Mouse (Mus musculus) layer of hippocampus, adult 2 months (tissue): ENCODE measurements around the gene Gm28729. TPM values are rescaled to one million over a fixed set of nuclear protein-coding genes. Genes with fewer than 3 reads are reported as not detected.

Source experiments
- DNase-seq, 2 experiments: peaks; one replicate each; pipeline ENCODE4 v3.0.0; 2022; ENCODE audit warnings: low spot score in 2 of 2
- H3K27ac ChIP-seq: fragments of 200-600 bp; 2 replicates; pipeline ENCODE4 v1.8.1; 2022
- H3K4me3 ChIP-seq: fragments of 200-600 bp; 2 replicates; pipeline ENCODE4 v1.8.1; 2022; ENCODE audit warnings: mild to moderate bottlenecking
- CTCF ChIP-seq: fragments of 200-600 bp; conservative IDR thresholded peaks from 2 replicates; pipeline ENCODE4 v1.8.1; 2022; ENCODE audit warnings: antibody characterized with exemption, mild to moderate bottlenecking, moderate library complexity
- total RNA-seq, 2 experiments: library from RNA; stranded (reverse); gene quantifications; 2 replicates each; pipeline ENCODE4 v1.2.3; 2021

Gm28729 gene
- total RNA-seq, 2 experiments from 2014 or later, result 0.34 TPM; not detected in 1

DNA sequence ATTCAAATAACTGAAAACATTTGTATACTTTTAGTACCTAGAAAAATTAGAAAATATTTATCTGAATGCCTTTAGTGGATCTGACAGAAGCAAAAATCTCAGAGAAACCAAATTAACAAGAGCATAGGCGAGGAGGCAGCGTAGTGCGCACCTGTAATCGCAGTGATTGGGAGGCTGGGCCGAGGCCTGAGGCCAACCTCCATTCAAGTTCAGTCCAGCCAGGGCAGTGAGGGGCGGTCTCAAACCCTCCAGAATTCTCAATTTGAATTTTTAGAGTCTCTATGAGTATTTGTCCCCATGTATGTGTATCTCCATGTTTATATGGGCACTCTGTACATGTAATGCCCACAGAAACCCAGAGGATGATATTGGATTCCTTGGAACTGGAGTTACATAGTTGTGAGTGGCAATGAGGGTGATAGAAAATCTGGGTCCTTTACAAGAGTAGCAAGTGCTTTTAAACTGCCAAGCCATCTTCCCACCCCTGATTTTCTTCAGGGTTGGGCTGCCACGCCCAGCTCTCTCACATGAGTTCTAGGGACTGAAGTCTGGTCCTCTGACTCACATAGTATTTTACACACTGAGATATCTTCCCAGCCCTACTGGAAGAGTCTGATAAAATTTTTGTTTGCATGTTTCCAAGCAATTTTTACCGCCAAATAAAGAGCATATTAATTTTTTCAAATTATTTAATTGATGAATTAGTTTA is 54.6 kb downstream of the Gm28729 start:
- Histone ChIP-seq H3K4me3 (no peak overlapping the region), H3K27ac (peak overlapping the region; percentile 43)
- TF ChIP-seq CTCF, result no peak
- DNase-seq, result no peak

DNA sequence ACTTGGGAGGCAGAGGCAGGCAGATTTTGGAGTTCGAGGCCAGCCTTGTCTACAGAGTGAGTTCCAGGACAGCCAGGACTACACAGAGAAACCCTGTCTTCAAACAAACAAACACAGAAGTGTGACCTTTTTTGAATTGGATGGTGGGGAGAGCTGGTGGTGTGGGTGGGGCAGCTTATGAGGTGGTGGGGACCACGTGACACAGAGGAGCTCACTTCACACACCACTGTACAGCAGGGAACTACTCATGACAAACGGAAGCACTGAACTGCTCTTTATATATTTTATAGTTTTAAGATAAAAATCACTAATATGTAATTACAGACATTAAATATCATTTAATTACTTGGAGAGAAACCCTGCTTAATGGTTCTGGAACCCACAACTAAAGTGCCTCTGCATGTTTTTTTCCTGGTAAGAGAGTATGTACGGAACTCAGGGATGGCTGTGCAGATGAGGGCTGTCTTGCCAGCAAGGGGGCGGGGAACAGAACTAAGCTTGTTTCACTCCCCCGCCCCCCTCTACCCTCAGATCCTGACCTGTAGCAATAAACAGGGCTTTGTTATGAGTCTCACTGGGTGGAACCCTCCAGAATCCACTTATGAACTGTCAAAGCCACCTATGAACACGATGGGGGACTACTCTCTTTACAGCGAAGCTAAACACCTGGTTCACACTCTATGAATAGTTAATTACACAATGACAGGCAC is 55.4 kb downstream of the Gm28729 start:
- no peak for TF ChIP-seq CTCF
- H3K27ac ChIP-seq, result peak overlapping the region; percentile 43
- DNase-seq, result no peak
- H3K4me3 ChIP-seq, result no peak overlapping the region

DNA sequence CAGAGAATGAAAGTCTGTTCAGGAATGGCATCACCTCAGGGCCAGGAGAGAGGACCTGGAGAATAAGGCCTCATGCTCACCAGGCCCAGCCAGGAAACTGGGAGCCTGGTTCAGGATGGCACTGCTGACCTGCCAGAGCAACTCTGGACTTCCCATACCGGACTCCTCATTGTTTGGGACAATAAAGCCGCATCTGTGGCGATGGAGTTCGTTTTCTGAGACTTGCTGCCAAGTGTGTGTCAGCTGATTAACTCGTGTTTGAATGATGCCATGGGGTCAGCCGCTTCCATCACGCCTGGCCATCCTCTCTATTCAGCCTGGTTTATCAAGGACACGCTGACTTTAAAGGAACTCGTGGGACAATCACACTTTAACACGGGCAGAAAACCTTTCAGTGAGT is 61.4 kb downstream of the Gm28729 start:
- no peak for TF ChIP-seq CTCF
- H3K27ac ChIP-seq, result peak overlapping the region; percentile 76
- no peak overlapping the region for H3K4me3 ChIP-seq
- peak; percentile 18 to 27 for DNase-seq

DNA sequence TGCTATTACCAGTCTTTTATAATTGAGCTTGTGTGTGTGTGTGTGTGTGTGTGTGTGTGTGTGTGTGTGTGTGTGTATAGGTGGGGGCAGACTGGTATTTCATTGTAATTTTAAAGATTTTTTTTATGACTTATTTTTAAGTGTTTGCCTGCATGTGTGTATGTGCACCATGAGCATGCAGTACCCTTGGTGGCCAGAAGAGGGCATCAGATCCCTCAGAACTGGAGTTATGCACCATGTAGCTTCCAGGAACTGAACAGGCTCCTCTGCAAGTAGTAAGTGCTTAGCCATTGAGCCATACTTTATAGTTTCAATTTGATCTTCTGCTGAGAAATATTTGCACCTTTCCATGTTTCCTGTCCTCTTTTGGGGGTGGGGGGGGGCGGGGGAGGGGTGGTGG is 63.5 kb downstream of the Gm28729 start:
- H3K27ac ChIP-seq, result no peak overlapping the region
- H3K4me3 ChIP-seq, result no peak overlapping the region
- DNase-seq, result no peak
- peak; percentile 53 for TF ChIP-seq CTCF

DNA sequence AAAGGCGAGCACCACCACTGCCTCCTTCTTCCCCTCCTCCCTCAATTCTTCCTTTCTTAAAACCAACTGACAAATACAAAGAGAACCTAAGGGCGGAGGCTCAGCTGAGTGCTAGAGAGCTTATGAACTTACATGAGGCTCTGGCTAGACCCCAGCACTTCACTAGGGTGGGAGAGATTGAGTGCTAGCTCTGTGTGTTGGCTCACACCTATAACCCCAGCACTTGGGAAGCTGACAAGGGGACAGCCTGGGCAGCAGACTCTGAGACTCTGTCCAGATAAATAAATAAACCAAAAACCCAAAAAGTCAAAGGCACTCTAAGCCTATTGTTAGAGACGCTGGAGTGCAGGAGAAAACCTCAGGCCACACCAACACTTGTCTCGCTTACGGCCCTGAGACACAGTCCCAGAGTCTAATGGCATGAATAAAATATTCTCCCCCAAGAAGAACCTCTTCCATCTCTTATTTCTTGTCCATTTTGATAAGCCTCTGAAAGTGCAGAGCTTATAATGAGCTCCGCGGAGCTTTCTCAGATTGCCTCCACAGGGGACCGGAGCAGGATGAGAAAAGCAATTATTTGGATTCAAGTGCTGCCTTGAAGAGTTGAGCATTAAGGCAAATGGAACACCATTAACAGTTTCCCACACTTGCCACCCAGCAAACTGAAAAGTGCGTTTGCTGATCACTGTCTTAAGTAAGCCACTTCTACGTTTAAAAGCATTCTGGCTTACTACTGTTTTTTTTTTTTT is 64.8 kb downstream of the Gm28729 start:
- Histone ChIP-seq H3K27ac (no peak overlapping the region), H3K4me3 (no peak overlapping the region)
- TF ChIP-seq CTCF, result no peak
- no peak for DNase-seq

DNA sequence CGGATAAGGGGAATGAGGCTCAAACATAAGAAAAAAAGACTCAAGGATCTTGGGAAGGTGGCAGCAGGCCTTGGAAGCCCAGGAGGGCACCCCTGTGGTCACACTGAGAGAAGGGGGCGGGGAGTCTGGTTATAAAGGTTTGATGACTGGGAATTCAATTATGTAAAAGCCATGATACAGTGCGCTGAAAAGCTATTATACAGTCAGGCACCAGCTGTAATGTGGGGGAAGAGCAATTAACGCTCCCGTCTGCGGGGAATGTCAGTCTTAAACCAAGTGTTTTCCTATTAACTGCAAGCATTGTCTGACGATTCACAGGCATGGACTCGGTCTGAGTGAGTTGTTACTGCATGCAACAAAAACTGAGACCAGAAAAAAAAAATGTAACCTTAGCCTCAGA is 69.4 kb downstream of the Gm28729 start:
- peak in 1 of 2 experiments; percentile 12 for DNase-seq
- no peak for TF ChIP-seq CTCF
- no peak overlapping the region for H3K4me3 ChIP-seq
- no peak overlapping the region for H3K27ac ChIP-seq

DNA sequence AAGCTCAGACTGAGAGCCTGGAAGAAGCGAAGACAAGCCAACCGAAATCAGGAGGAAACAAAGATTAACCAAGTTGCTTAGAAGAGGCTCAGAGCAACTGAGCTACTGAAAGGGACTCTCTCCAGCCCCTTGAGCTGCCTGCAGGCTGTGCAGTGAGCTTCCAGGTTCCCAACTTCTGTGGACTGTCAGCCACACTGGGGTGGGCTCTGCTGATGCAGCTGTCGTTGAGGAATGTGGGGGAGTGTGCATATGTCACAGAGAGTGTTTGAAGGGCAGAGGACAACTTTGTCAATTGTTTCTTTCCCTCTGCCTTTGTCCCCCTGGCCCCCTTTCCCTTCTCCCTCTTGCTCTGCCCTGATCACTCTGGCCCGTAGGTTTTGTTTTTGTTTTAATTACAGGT is 72.1 kb downstream of the Gm28729 start:
- no peak for DNase-seq
- no peak for TF ChIP-seq CTCF
- Histone ChIP-seq H3K27ac (no peak overlapping the region), H3K4me3 (no peak overlapping the region)

DNA sequence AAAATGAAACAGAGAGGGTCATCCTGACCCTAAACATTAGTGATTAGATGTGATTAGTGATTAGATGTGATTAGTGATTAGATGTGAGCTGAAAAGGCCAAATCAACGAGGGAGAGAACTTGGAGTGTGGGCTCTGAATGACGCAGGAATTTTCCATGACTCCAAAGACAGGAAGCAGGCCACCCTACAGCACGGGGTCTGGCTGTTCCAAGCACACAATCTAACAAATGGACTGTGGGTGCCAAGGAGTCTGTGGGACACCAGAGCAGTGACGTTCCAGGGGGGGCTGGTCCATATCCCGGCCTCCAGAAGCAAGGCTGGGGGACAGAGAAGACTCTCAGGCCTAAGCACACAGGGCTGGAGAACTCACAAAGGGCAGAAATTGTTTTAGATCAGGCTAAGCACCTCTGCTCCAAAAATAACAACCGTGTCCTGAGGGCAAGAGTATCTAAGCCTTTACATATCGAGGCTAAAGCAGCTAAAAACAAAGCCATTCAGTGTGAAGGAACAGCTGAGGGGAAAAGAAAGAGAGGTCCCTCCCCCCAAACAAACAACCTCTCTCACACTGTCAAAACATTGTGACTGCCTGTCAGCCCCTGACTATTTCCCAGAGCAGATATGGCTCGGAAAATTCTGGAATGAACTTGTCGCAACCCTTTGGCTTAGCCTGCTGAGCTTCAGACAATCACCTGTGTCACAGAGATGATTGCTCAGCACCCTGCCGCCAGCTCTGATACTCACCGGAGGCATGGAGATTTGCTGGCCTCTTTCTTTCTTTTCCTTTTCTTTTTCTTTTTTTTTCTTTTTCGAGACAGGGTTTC is 74.0 kb downstream of the Gm28729 start:
- H3K27ac ChIP-seq, result no peak overlapping the region
- no peak for DNase-seq
- H3K4me3 ChIP-seq, result no peak overlapping the region
- no peak for TF ChIP-seq CTCF

DNA sequence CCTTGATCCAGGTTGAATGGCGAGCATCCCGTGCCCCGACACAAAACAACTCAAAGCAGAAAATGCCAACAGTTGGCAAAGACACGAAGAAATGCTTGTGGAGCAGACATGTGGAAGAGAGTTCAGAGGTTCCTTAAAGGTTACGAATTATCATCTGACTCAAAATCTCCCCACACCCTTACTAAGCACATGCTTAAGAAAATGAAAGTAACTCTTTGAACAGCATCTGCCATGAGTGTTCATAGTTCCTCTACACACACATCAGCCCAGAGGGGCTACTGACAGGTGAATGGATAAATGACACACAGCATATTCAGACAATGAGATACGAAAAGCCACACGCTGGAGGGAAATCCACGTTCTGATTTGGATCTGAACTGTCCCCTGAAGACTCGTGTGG is 75.5 kb downstream of the Gm28729 start:
- H3K27ac ChIP-seq, result no peak overlapping the region
- TF ChIP-seq CTCF, result no peak
- no peak overlapping the region for H3K4me3 ChIP-seq
- DNase-seq, result no peak

DNA sequence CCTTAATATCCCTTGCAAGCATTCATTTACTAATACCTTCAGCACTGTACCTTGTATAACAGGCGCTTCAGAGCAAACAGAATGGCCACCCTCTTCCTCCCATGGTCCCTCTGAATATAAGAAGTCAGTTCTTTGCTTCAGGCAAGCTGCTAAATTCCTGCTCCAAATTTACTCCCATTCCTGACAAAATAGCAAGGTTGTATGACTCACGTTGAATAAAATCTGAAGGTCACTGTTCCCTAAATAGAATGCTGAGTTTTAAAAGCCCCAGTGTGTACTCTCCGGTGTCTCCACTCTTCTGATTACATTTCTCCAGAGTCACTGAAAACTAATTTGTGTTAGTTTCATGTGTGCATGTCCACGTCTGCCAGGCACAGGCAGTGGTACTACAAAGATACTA is 79.7 kb downstream of the Gm28729 start:
- H3K27ac ChIP-seq, result no peak overlapping the region
- DNase-seq, result no peak
- no peak for TF ChIP-seq CTCF
- H3K4me3 ChIP-seq, result no peak overlapping the region

DNA sequence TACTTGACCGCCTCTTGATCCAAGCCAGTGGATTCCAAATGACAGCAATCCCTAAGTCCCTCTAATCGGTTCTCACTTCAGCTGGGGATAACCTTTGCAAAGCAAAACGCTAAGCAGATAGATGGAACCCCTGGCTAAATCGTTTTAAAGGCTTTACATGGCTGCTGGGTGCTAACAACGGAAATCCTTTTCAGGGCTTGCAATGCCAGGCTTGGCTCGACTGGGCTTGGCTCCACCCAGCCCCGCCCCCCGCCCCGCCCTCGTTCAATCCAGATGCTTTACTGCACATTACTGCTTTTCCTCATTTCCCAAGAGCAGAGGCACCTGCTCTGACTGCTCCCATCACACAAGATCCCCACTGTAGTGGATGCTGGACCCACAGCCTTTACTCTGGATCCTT is 83.0 kb downstream of the Gm28729 start:
- Histone ChIP-seq H3K4me3 (no peak overlapping the region), H3K27ac (no peak overlapping the region)
- no peak for DNase-seq
- TF ChIP-seq CTCF, result no peak

DNA sequence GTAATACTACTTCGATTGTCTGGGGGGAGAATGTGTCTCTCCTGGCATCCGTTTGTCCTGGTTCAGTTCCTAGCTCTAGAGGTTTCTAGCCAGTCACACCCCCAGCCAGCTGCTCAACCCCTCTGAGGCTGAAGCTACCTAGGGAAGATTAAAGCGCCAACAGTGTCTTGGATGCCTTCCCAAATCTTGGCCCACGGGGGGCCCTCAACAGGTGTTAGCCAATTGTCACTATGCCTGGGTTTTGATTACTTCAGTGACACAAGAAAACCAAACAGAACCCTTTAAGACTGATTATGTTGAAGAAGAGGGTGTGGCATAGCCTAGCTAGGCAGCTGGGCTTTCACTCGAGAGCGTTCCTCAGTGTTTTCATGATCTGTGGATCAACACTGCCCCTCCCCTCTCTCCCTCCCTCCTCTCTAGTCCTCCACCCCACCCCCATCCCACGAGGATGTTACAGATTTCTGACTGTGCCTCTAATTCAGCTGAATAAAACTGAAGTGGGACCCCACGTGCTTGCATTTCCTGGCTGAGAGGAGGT is 86.7 kb downstream of the Gm28729 start:
- Histone ChIP-seq H3K27ac (peak overlapping the region; percentile 81), H3K4me3 (peak overlapping the region; percentile 47)
- no peak for DNase-seq
- TF ChIP-seq CTCF, result no peak
